Mouse (Mus musculus): ENCODE results near the gene Stt3b.

The Stt3b gene

GRCm38 (mm10) chr9:115260464-115260863, 49.8 kb downstream of the Stt3b start:
- no peak for DNase-seq

GRCm38 (mm10) chr9:115259866-115260265, 50.4 kb downstream of the Stt3b start:
- no peak for DNase-seq

GRCm38 (mm10) chr9:115257733-115258286, 52.4 kb downstream of the Stt3b start:
- DNase-seq: no peak

GRCm38 (mm10) chr9:115249145-115249544, 61.1 kb downstream of the Stt3b start:
- no peak for DNase-seq

- DNase-seq: no peak
These were observed 65.1 kb downstream of the Stt3b start for GRCm38 (mm10) chr9:115245092-115245491.

GRCm38 (mm10) chr9:115243630-115244029, 66.6 kb downstream of the Stt3b start:
- DNase-seq: no peak

GRCm38 (mm10) chr9:115239861-115240260, 70.4 kb downstream of the Stt3b start:
- DNase-seq: no peak

GRCm38 (mm10) chr9:115237943-115238342, 72.3 kb downstream of the Stt3b start:
- no peak for DNase-seq

- DNase-seq: no peak
These were observed 73.8 kb downstream of the Stt3b start for GRCm38 (mm10) chr9:115236352-115236841.

- no peak for DNase-seq
These were observed 75.7 kb downstream of the Stt3b start for GRCm38 (mm10) chr9:115234561-115234960.

GRCm38 (mm10) chr9:115233721-115234120, 76.5 kb downstream of the Stt3b start:
- no peak for DNase-seq

GRCm38 (mm10) chr9:115231476-115231875, 78.7 kb downstream of the Stt3b start:
- no peak for DNase-seq

- DNase-seq: no peak
These were observed 80.1 kb downstream of the Stt3b start for GRCm38 (mm10) chr9:115230141-115230540.

GRCm38 (mm10) chr9:115229676-115230075, 80.5 kb downstream of the Stt3b start:
- no peak for DNase-seq

GRCm38 (mm10) chr9:115229145-115229544, 81.1 kb downstream of the Stt3b start:
- no peak for DNase-seq

GRCm38 (mm10) chr9:115224744-115225354, 85.4 kb downstream of the Stt3b start:
- no peak for DNase-seq

- no peak for DNase-seq
These were observed 89.0 kb downstream of the Stt3b start for GRCm38 (mm10) chr9:115221265-115221664.

GRCm38 (mm10) chr9:115220466-115220865, 89.8 kb downstream of the Stt3b start:
- no peak for DNase-seq

- no peak for DNase-seq
These were observed 92.2 kb downstream of the Stt3b start for GRCm38 (mm10) chr9:115217984-115218383.

GRCm38 (mm10) chr9:115215830-115216701, 94.2 kb downstream of the Stt3b start:
- no peak for DNase-seq

- no peak for DNase-seq
These were observed 95.3 kb downstream of the Stt3b start for GRCm38 (mm10) chr9:115214572-115215571.

- DNase-seq: no peak
These were observed 96.4 kb downstream of the Stt3b start for GRCm38 (mm10) chr9:115213755-115214264.

Measured in cerebellum, adult 11 months (tissue).